Mouse (Mus musculus) testis, adult 2 months (tissue): ENCODE measurements at regions not wholly inside any gene's neighbourhood (a gene's known extent, or its start where the extent isn't known, plus 50 kb on each side); places are given as distances from the start of the nearest gene placed in this dataset.

ENCODE experiments used
- H3K27ac ChIP-seq: fragments of 200-500 bp; 2 replicates; pipeline ENCODE4 v1.5.1; 2012; ENCODE audit warnings: low read depth, low read length; ENCODE audit not compliant: control insufficient read depth, insufficient read depth
- H3K27me3 ChIP-seq: fragments of 200-500 bp; 2 replicates; pipeline ENCODE4 v1.6.1; 2012; ENCODE audit warnings: mild to moderate bottlenecking, low read length, moderate library complexity; ENCODE audit not compliant: control insufficient read depth, insufficient read depth
- H3K36me3 ChIP-seq: fragments of 200-500 bp; 2 replicates; pipeline ENCODE4 v1.6.1; 2012; ENCODE audit warnings: mild to moderate bottlenecking, low read length; ENCODE audit not compliant: control insufficient read depth, insufficient read depth
- H3K4me1 ChIP-seq: fragments of 200-500 bp; 2 replicates; pipeline ENCODE4 v1.6.1; 2012; ENCODE audit warnings: low read length; ENCODE audit not compliant: control insufficient read depth, insufficient read depth
- H3K4me3 ChIP-seq: fragments of 200-500 bp; 2 replicates; pipeline ENCODE4 v1.5.1; 2012; ENCODE audit warnings: low read depth, mild to moderate bottlenecking, low read length, moderate library complexity, mixed read lengths; ENCODE audit not compliant: control insufficient read depth
- CTCF ChIP-seq: fragments of 200-500 bp; IDR thresholded peaks from 2 replicates; pipeline ENCODE4 v1.5.1; 2012; ENCODE audit warnings: low read depth, mild to moderate bottlenecking, inconsistent platforms, low read length, moderate library complexity; ENCODE audit not compliant: control insufficient read depth, insufficient read depth, insufficient replicate concordance
- POLR2A ChIP-seq: fragments of 200-500 bp; IDR thresholded peaks from 2 replicates; pipeline ENCODE4 v1.6.1; 2012; ENCODE audit warnings: low read depth, mild to moderate bottlenecking, inconsistent platforms, low read length, moderate library complexity; ENCODE audit not compliant: control insufficient read depth

- Histone ChIP-seq H3K4me1 (no peaks in the 10 kb centered on the region), H3K4me3 (no peak overlapping the region), H3K27ac (no peak overlapping the region), H3K36me3 (no peaks in the 10 kb centered on the region), H3K27me3 (no peaks in the 10 kb centered on the region)
- TF ChIP-seq POLR2A: no peak
- TF ChIP-seq CTCF: no peak
These were observed 94.8 kb upstream of the Podxl start for GRCm38 (mm10) chr6:31658447-31659199.

- TF ChIP-seq POLR2A: no peak
- TF ChIP-seq CTCF: no peak
- Histone ChIP-seq H3K4me1 (no peaks in the 10 kb centered on the region), H3K4me3 (no peak overlapping the region), H3K36me3 (no peaks in the 10 kb centered on the region), H3K27ac (no peak overlapping the region), H3K27me3 (no peaks in the 10 kb centered on the region)
These were observed 87.2 kb upstream of the Podxl start for GRCm38 (mm10) chr6:31650791-31651476.

DNA sequence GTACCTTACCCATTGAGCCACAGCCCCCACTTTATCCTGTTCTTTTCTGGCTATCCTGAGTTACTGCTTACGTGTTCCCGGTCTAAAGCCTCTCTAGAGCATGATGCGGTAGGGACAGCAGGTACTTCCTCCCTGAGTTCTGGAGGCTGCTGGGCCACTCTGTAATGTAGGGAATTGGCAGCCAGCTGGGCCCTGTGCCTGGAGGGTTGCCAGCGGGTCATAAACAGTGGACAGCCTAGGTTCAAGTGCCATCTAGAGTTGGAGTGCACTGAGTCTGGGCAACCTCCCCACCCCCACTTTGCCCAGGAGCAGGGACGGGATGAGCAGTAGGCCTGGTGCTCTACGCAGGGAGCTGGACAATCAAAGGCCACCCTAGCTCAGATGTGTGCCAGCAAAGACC lies 81.5 kb upstream of the Podxl start:
- Histone ChIP-seq H3K27ac (no peak overlapping the region), H3K4me3 (no peak overlapping the region), H3K27me3 (no peaks in the 10 kb centered on the region), H3K36me3 (no peaks in the 10 kb centered on the region), H3K4me1 (peaks cover 7% of the 10 kb centered on the region)
- TF ChIP-seq CTCF: no peak
- TF ChIP-seq POLR2A: no peak

DNA sequence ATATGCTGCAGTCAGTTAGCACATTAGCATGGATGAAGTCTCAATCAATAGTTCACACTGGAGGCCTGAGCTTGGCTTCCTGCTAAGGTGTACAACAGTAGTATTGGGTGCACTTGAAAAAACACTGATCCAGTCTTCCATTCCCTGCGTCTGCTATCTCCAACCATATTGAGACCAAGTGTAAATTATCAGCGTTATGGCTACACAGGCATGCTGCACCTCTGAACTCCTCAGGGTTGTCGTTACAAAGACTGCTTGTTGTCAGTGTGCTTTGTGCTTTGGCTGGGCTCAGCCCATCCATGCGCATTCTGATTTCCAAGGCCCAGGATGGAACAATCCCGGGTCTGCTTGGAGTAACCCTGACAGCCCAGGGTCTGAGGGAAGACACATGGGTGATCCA lies 80.7 kb upstream of the Podxl start:
- TF ChIP-seq POLR2A: no peak
- TF ChIP-seq CTCF: no peak
- H3K27ac ChIP-seq: no peak overlapping the region
- no peaks in the 10 kb centered on the region for H3K36me3 ChIP-seq

GRCm38 (mm10) chr6:31642451-31642942 lies 78.7 kb upstream of the Podxl start:
- TF ChIP-seq POLR2A (no peak), CTCF (no peak)
- H3K36me3 ChIP-seq: no peaks in the 10 kb centered on the region
- no peak overlapping the region for H3K4me3 ChIP-seq
- no peak overlapping the region for H3K27ac ChIP-seq
- H3K27me3 ChIP-seq: no peaks in the 10 kb centered on the region
- H3K4me1 ChIP-seq: peaks cover 10% of the 10 kb centered on the region

More for the DNA sequence above, 80.7 kb upstream of the Podxl start:
- no peaks in the 10 kb centered on the region for H3K27me3 ChIP-seq
- no peak overlapping the region for H3K4me3 ChIP-seq
- peaks cover 7% of the 10 kb centered on the region for H3K4me1 ChIP-seq

GRCm38 (mm10) chr6:31640745-31641144 lies 77.0 kb upstream of the Podxl start:
- H3K27ac ChIP-seq: no peak overlapping the region
- TF ChIP-seq POLR2A (no peak), CTCF (no peak)
- H3K27me3 ChIP-seq: no peaks in the 10 kb centered on the region
- H3K4me3 ChIP-seq: no peak overlapping the region
- H3K36me3 ChIP-seq: no peaks in the 10 kb centered on the region
- H3K4me1 ChIP-seq: peaks cover 10% of the 10 kb centered on the region

DNA sequence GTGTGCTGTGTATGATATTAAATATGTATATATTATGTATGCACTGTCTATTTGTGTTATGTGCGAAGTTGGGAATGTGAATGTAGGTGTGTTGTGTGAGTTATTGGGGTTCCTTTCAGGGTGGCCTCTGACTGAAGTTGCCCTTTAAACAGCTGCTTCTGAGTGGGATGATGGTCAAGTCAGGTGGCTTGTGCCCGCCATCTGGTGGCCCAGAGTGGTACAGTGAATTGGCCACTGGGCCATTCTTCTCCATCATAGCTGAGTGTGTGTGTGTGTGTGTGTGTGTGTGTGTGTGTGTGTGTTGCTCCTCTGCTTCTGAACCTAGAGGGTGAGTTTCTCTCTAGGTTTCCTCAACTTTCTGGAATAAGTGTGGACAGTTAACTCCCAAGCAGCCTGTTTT lies 75.7 kb upstream of the Podxl start:
- Histone ChIP-seq H3K4me1 (peaks cover 10% of the 10 kb centered on the region), H3K36me3 (no peaks in the 10 kb centered on the region), H3K4me3 (no peak overlapping the region), H3K27ac (no peak overlapping the region), H3K27me3 (no peaks in the 10 kb centered on the region)
- TF ChIP-seq CTCF: peak; percentile 65; the same call in 1 of the 2 replicates
- TF ChIP-seq POLR2A: no peak
